Comparison of ENCODE assay signal across 25 mouse cellular contexts in the genomic region with DNA sequence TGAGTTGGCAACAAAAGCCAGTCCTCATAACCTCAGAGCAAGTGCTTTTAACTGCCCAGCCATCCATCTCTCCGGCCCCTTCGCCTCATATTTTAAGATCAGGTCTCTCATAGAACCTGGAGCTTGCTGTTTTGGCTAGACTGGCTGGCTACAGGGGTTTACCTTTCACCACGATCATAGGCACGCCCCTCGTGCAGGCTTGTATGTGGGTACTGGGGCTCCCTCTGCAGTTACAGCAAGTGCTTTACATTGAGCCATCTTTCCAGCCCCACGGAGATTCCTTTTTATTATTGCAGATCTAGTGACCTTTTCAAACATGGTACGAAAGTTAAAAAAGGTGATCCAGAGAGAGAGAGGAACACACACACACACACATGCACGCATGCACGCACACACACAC. TPM values are rescaled to one million over a fixed set of nuclear protein-coding genes. Genes with fewer than 3 reads are reported as not detected.
DNase-seq lines count a peak whose midpoint lies in the region; ATAC-seq and TF ChIP-seq lines count a peak whose summit lies in the region.
"Had no signal": no experiment of that assay in that cellular context is flagged by ENCODE, and none has a peak within 500 bp of the region (broad histone marks: within the 10 kb centered on the region; RNA-seq: fewer than 3 reads in every experiment).

No protein-coding gene starts in this region.

- peak; percentile 43 for TF ChIP-seq CTCF in hindbrain, postnatal 0 days (IDR thresholded peaks at IDR 0.05; ENCODE audit: low read depth)
- peak; percentile 30 for TF ChIP-seq CTCF in lung, postnatal 0 days (IDR thresholded peaks at IDR 0.05)

- H3K4me3 ChIP-seq in hindbrain, postnatal 0 days (ENCODE audit: low read length) = no peak overlapping the region
- no peak overlapping the region for H3K4me3 ChIP-seq in hindbrain, embryonic 11.5 days (ENCODE audit: low read depth, low read length)
- H3K4me3 ChIP-seq in lung, postnatal 0 days (ENCODE audit: low read depth, low read length) = no peak overlapping the region
- H3K4me3 ChIP-seq: embryonic facial prominence, embryonic 15.5 days had no signal

- WGBS in hindbrain, postnatal 0 days = 59% methylated on average over 9 of the region's 9 CpGs
- WGBS in hindbrain, embryonic 11.5 days = 62% methylated on average over 9 of the region's 9 CpGs
- WGBS in lung, postnatal 0 days = 50% methylated on average over 9 of the region's 9 CpGs

- no peak overlapping the region for H3K9ac ChIP-seq in hindbrain, postnatal 0 days (replicated peaks; ENCODE audit: low read length)
- no peak overlapping the region for H3K9ac ChIP-seq in hindbrain, embryonic 11.5 days (ENCODE audit: low read depth, low read length)
- H3K9ac ChIP-seq in lung, postnatal 0 days (replicated peaks; ENCODE audit: low read depth) = no peak overlapping the region
- H3K9ac ChIP-seq: embryonic facial prominence, embryonic 15.5 days had no signal

- no peak for ATAC-seq in hindbrain, postnatal 0 days
- ATAC-seq in hindbrain, embryonic 11.5 days (ENCODE audit: low FRiP score) = no peak
- ATAC-seq in lung, postnatal 0 days = no peak
- ATAC-seq: CD4-positive, CD25-positive, alpha-beta regulatory T cell, adult 4 months had no signal

- no peak for TF ChIP-seq EP300 in lung, postnatal 0 days (IDR thresholded peaks at IDR 0.05)

- no peaks in the 10 kb centered on the region for H3K9me3 ChIP-seq in hindbrain, postnatal 0 days (ENCODE audit: low read length)
- H3K9me3 ChIP-seq in hindbrain, embryonic 11.5 days (ENCODE audit: control insufficient read depth, low read length) = no peaks in the 10 kb centered on the region
- no peaks in the 10 kb centered on the region for H3K9me3 ChIP-seq in lung, postnatal 0 days (ENCODE audit: low read length)
- H3K9me3 ChIP-seq: embryonic facial prominence, embryonic 15.5 days had no signal

- no peaks in the 10 kb centered on the region for H3K36me3 ChIP-seq in hindbrain, postnatal 0 days (ENCODE audit: insufficient read depth, low read length)
- H3K36me3 ChIP-seq in hindbrain, embryonic 11.5 days (ENCODE audit: control insufficient read depth, insufficient read depth, low read length) = no peaks in the 10 kb centered on the region
- no peaks in the 10 kb centered on the region for H3K36me3 ChIP-seq in lung, postnatal 0 days (ENCODE audit: insufficient read depth, low read length)
- H3K36me3 ChIP-seq: embryonic facial prominence, embryonic 15.5 days had no signal

- DNase-seq in embryo, embryonic 10 days (ENCODE audit: low spot score) = peak; percentile 28
- DNase-seq in embryo, embryonic 11 days = no peak
- peak; percentile 34 for DNase-seq in hindbrain, postnatal 0 days (ENCODE audit: low spot score)
- DNase-seq in hindbrain, embryonic 11.5 days (ENCODE audit: low spot score) = no peak
- DNase-seq in lung, postnatal 0 days (ENCODE audit: low spot score) = no peak
- DNase-seq in lung, postnatal 10 days = no peak
- DNase-seq in natural killer cell, adult 2 months (ENCODE audit: low spot score in 2 of 2) = no peak
- no peak for DNase-seq in left cerebral cortex, postnatal 36 days (ENCODE audit: low spot score in 2 of 2)
- DNase-seq: adrenal gland, postnatal 14 days; cerebellum, adult 18-20 months; cerebellum, postnatal 36 days; gastrocnemius, postnatal 25 days; kidney, adult 11 months; kidney, postnatal 36 days; left cerebral cortex, postnatal 4 days; lung, postnatal 14 days; thymus, postnatal 14 days had no signal

- H3K4me1 ChIP-seq in hindbrain, postnatal 0 days (ENCODE audit: insufficient read depth, low read length) = no peaks in the 10 kb centered on the region
- no peaks in the 10 kb centered on the region for H3K4me1 ChIP-seq in hindbrain, embryonic 11.5 days (replicated peaks; ENCODE audit: control insufficient read depth, insufficient read depth, low read length)
- no peaks in the 10 kb centered on the region for H3K4me1 ChIP-seq in lung, postnatal 0 days (ENCODE audit: insufficient read depth, low read depth, low read length)

- intact Hi-C loops in left cerebral cortex, postnatal 36 days (cut with DNase I) = no loop called here

- no peak overlapping the region for H3K27ac ChIP-seq in hindbrain, postnatal 0 days
- no peak overlapping the region for H3K27ac ChIP-seq in hindbrain, embryonic 11.5 days (ENCODE audit: low read depth, low read length)
- no peak overlapping the region for H3K27ac ChIP-seq in lung, postnatal 0 days (ENCODE audit: low read length)
- H3K27ac ChIP-seq: embryonic facial prominence, embryonic 15.5 days had no signal

- H3K27me3 ChIP-seq in hindbrain, postnatal 0 days (ENCODE audit: insufficient read depth, low read length) = no peaks in the 10 kb centered on the region
- H3K27me3 ChIP-seq in hindbrain, embryonic 11.5 days (ENCODE audit: control insufficient read depth, insufficient read depth, low read length) = no peaks in the 10 kb centered on the region
- H3K27me3 ChIP-seq in lung, postnatal 0 days (replicated peaks; ENCODE audit: insufficient read depth, low read length) = no peaks in the 10 kb centered on the region
- H3K27me3 ChIP-seq: embryonic facial prominence, embryonic 15.5 days had no signal

- no peak overlapping the region for H3K4me2 ChIP-seq in hindbrain, postnatal 0 days (ENCODE audit: low read depth, low read length)
- no peak overlapping the region for H3K4me2 ChIP-seq in hindbrain, embryonic 11.5 days (replicated peaks; ENCODE audit: low read depth, low read length)
- H3K4me2 ChIP-seq in lung, postnatal 0 days (replicated peaks; ENCODE audit: low read depth, low read length) = no peak overlapping the region
- H3K4me2 ChIP-seq: embryonic facial prominence, embryonic 15.5 days; liver, embryonic 11.5 days had no signal

RNA-seq across cellular contexts. Expression of a gene that starts 13.4 kb away (rescaled TPM):
- not detected in 2 replicates for total RNA-seq in hindbrain, postnatal 0 days (2014; rRNA removed)
- not detected in 2 replicates for polyA plus RNA-seq in hindbrain, postnatal 0 days (2015; fragmentation: Nextera tagmentation; extraction: Ambion mirVana)
- not detected in 2 replicates for polyA plus RNA-seq in hindbrain, embryonic 11.5 days (2014; fragmentation: Nextera tagmentation; extraction: Ambion mirVana)
- not detected in 2 replicates for polyA plus RNA-seq in lung, postnatal 0 days (2015; fragmentation: Nextera tagmentation; extraction: Ambion mirVana)
- not detected for total RNA-seq in left cerebral cortex, postnatal 36 days (2021)
- total RNA-seq: adrenal gland, postnatal 14 days; gastrocnemius, postnatal 25 days; layer of hippocampus, postnatal 10 days; left cerebral cortex, postnatal 4 days; megakaryocyte-erythroid progenitor cell, adult 5-6 weeks had no signal
- polyA plus RNA-seq: CD4-positive, CD25-positive, alpha-beta regulatory T cell, adult 4 months; embryonic facial prominence, embryonic 15.5 days; forebrain, embryonic 11.5 days; liver, embryonic 11.5 days; neural tube, embryonic 14.5 days had no signal

RNA-seq across cellular contexts. Expression of a gene that starts 24.7 kb away (rescaled TPM):
- 0.05 TPM in 1 of 2 replicates, not detected in the other for total RNA-seq in hindbrain, postnatal 0 days (2014; rRNA removed)
- 0.16 and 0.42 TPM in 2 replicates for polyA plus RNA-seq in hindbrain, postnatal 0 days (2015; fragmentation: Nextera tagmentation; extraction: Ambion mirVana)
- polyA plus RNA-seq in hindbrain, embryonic 11.5 days (2014; fragmentation: Nextera tagmentation; extraction: Ambion mirVana) = 0.32 and 0.66 TPM in 2 replicates
- 0.14 TPM in 1 of 2 replicates, not detected in the other for polyA plus RNA-seq in lung, postnatal 0 days (2015; fragmentation: Nextera tagmentation; extraction: Ambion mirVana)
- not detected for total RNA-seq in left cerebral cortex, postnatal 36 days (2021)
- total RNA-seq: adrenal gland, postnatal 14 days; gastrocnemius, postnatal 25 days; layer of hippocampus, postnatal 10 days; left cerebral cortex, postnatal 4 days; megakaryocyte-erythroid progenitor cell, adult 5-6 weeks had no signal
- polyA plus RNA-seq: CD4-positive, CD25-positive, alpha-beta regulatory T cell, adult 4 months; liver, embryonic 11.5 days had no signal

RNA-seq across cellular contexts. Expression of a gene that starts 33.5 kb away (rescaled TPM):
- total RNA-seq in hindbrain, postnatal 0 days (2014; rRNA removed) = 1.5 and 10.4 TPM in 2 replicates
- polyA plus RNA-seq in hindbrain, postnatal 0 days (2015; fragmentation: Nextera tagmentation; extraction: Ambion mirVana) = 56.0 and 73.6 TPM in 2 replicates
- 112 and 121 TPM in 2 replicates for polyA plus RNA-seq in hindbrain, embryonic 11.5 days (2014; fragmentation: Nextera tagmentation; extraction: Ambion mirVana)
- polyA plus RNA-seq in lung, postnatal 0 days (2015; fragmentation: Nextera tagmentation; extraction: Ambion mirVana) = 131 and 132 TPM in 2 replicates
- total RNA-seq in left cerebral cortex, postnatal 36 days (2021) = 10 to 100 TPM; 15.8 to 16.2 TPM

RNA-seq across cellular contexts. Expression of a gene that starts 42.4 kb away (rescaled TPM):
- 4.7 and 8.2 TPM in 2 replicates for total RNA-seq in hindbrain, postnatal 0 days (2014; rRNA removed)
- 19.1 and 19.3 TPM in 2 replicates for polyA plus RNA-seq in hindbrain, postnatal 0 days (2015; fragmentation: Nextera tagmentation; extraction: Ambion mirVana)
- polyA plus RNA-seq in hindbrain, embryonic 11.5 days (2014; fragmentation: Nextera tagmentation; extraction: Ambion mirVana) = 14.7 and 23.1 TPM in 2 replicates
- polyA plus RNA-seq in lung, postnatal 0 days (2015; fragmentation: Nextera tagmentation; extraction: Ambion mirVana) = 31.6 and 47.5 TPM in 2 replicates
- under 1 TPM in 1 of 2 experiments, not detected in 1; 0.17 TPM for total RNA-seq in left cerebral cortex, postnatal 36 days (2021)
- total RNA-seq: adrenal gland, postnatal 14 days; gastrocnemius, postnatal 25 days; heart, postnatal 25 days; left cerebral cortex, postnatal 4 days; megakaryocyte-erythroid progenitor cell, adult 5-6 weeks had no signal
- polyA plus RNA-seq: CD4-positive, CD25-positive, alpha-beta regulatory T cell, adult 4 months had no signal

Comparison
In these comparisons a context has a peak if more than half of its experiments do, and no peak if none do; other contexts are left out.
1. DNase-seq: peak in embryo, embryonic 10 days (single experiment) and hindbrain, postnatal 0 days (single experiment); none in embryo, embryonic 11 days (single experiment), hindbrain, embryonic 11.5 days (single experiment), lung, postnatal 0 days (single experiment), lung, postnatal 10 days (single experiment), natural killer cell, adult 2 months (0 of 2) and left cerebral cortex, postnatal 36 days (0 of 2).